Mouse (Mus musculus) lung, adult 2 months (tissue): Measurements from ENCODE around the gene Pogk. TPM values are rescaled to one million over a fixed set of nuclear protein-coding genes. Genes with fewer than 3 reads are reported as not detected.

ENCODE experiments used
- DNase-seq: peaks from one replicate; pipeline ENCODE4 v3.0.0; 2022
- H3K4me1 ChIP-seq: fragments of 200-500 bp; 2 replicates; pipeline ENCODE4 v1.6.1; 2011; ENCODE audit warnings: low read length; ENCODE audit not compliant: control insufficient read depth, insufficient read depth
- H3K4me3 ChIP-seq: fragments of 200-500 bp; replicated peaks from 2 replicates; pipeline ENCODE3; 2011; ENCODE audit warnings: low read depth, mild to moderate bottlenecking, control low read depth, low read length; ENCODE audit errors: extremely low read depth
- CTCF ChIP-seq: fragments of 200-500 bp; IDR thresholded peaks from 2 replicates; pipeline ENCODE4 v1.5.1; 2011; ENCODE audit warnings: mild to moderate bottlenecking, low read length, control low read depth; ENCODE audit not compliant: insufficient read depth
- POLR2A ChIP-seq: fragments of 200-500 bp; IDR thresholded peaks from 2 replicates; pipeline ENCODE4 v1.6.1; 2011; ENCODE audit warnings: low read depth, mild to moderate bottlenecking, control low read depth, low read length, borderline replicate concordance; ENCODE audit errors: extremely low read depth
- WGBS: fragments of 180-500 bp; shearing (Covaris S2); methylation state at CpG from one replicate; pipeline ENCODE4 v1.1.7; 2018; 5-methylcytosine and 5-hydroxymethylcytosine counted together
- polyA plus RNA-seq: library from polyadenylated mRNA; depleted of rRNA; stranded (reverse); fragments of >200 nt; gene quantifications from 2 replicates; pipeline ENCODE4 v1.2.3, GENCODE M21; 2012

Gene Pogk
- polyA plus RNA-seq, 1 experiment = 6.3 TPM

DNA sequence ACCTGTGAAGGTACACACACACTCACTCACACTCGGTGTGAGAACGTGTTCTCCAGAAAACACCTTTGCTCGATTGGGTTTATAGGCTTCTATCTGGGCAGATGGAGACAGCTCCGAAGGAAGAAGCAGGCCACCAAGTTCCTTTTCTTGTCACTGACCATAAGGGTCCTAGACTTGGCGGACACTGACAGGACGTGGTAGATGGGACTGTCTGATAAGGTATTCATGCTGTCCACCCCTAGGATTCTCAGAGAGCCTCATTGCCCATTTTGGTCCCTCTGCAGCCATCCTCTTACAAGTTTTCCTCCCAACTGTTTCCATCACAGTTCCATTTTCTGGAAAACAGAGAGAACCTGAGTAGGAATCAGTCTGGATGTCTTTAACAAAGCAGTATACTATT, 13.3 kb downstream of the Pogk start:
- no peak for TF ChIP-seq CTCF
- Histone ChIP-seq H3K4me3 (no peak overlapping the region), H3K4me1 (no peaks in the 10 kb centered on the region)
- no peak for DNase-seq
- 86% methylated on average over 6 of the region's 6 CpGs for WGBS

DNA sequence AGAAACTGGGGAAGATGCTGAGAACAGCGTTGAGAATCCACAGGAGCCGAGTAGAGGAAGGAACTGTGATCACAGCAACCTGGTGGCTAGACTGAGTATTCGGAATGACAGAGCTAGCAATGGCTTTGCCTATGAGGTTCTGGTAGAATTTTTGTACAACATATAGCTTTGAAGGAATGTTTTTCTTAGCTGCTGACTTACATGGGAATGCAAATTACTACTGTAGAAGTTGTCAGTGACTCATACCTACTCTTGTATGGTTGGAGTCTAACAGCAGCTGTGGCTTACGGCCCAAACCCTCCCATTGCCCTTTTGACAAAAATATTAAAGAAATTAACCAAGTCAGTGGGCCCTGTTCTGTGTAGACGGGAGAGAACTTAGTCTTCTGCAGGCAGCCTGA, 14.0 kb downstream of the Pogk start:
- Histone ChIP-seq H3K4me3 (no peak overlapping the region), H3K4me1 (no peaks in the 10 kb centered on the region)
- TF ChIP-seq CTCF (no peak), POLR2A (no peak)
- 90% methylated on average over 5 of the region's 5 CpGs for WGBS
- DNase-seq = no peak

DNA sequence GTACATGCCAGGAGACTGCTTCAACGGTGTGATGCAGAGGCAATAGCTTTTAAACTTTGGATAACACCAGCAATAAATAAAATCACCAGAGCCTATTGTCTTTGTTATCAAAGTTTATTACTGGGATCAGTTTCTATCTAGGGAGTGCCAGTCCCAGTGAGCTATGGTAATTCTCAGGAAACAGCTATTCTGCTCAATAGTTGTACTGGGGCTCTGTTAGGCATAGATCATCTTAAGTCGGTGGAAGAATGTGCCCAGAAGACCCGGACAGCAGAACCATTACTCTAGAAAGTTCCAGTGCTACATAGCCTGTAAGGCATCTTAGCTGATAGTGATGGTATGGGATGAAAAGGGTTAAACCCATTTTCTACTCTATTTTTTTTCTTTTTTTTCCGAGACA, 14.9 kb downstream of the Pogk start:
- no peak for TF ChIP-seq CTCF
- no peak for TF ChIP-seq POLR2A
- H3K4me3 ChIP-seq = no peak overlapping the region
- WGBS = 47% methylated on average over 4 of the region's 4 CpGs
- no peak for DNase-seq
- no peaks in the 10 kb centered on the region for H3K4me1 ChIP-seq

- no peak for TF ChIP-seq CTCF
- no peak for TF ChIP-seq POLR2A
- no peak overlapping the region for H3K4me3 ChIP-seq
- no peak for DNase-seq
- WGBS = 90% methylated on average over 6 of the region's 6 CpGs
- no peaks in the 10 kb centered on the region for H3K4me1 ChIP-seq
Measured at GRCm38 (mm10) chr1:166391671-166392070, 18.0 kb downstream of the Pogk start.

GRCm38 (mm10) chr1:166389406-166390125, 20.1 kb downstream of the Pogk start:
- no peak for DNase-seq
- Histone ChIP-seq H3K4me3 (no peak overlapping the region), H3K4me1 (no peaks in the 10 kb centered on the region)
- TF ChIP-seq POLR2A (no peak), CTCF (no peak)
- 92% methylated on average over 16 of the region's 16 CpGs for WGBS

GRCm38 (mm10) chr1:166388511-166388910, 21.2 kb downstream of the Pogk start:
- Histone ChIP-seq H3K4me3 (no peak overlapping the region), H3K4me1 (no peaks in the 10 kb centered on the region)
- DNase-seq = no peak
- WGBS = 84% methylated on average over 11 of the region's 11 CpGs
- TF ChIP-seq CTCF = no peak
- TF ChIP-seq POLR2A = no peak

DNA sequence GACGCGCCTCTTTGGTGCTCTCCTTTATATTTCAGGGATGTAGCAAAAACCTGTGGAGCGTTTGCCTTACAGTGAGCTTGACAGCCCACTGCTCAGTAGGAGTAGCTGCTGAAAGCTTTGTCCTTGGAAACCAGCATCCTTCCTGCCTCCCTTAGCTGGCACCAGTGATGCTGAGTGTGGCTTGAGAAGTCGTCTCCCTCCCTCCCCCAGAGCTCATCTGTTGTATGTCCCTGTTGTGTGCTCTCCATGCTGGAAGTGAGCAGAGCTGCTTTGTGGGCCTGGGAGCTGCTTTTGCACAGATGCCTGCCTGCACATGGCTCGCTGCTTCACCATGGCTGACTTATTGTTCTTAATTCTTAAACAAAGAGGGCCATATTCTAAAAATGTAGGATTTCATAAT, 24.2 kb downstream of the Pogk start:
- Histone ChIP-seq H3K4me1 (peaks cover 2% of the 10 kb centered on the region; the same call in 1 of the 2 replicates), H3K4me3 (no peak overlapping the region)
- TF ChIP-seq POLR2A (no peak), CTCF (no peak)
- DNase-seq = no peak
- WGBS = 87% methylated on average over 5 of the region's 5 CpGs

DNA sequence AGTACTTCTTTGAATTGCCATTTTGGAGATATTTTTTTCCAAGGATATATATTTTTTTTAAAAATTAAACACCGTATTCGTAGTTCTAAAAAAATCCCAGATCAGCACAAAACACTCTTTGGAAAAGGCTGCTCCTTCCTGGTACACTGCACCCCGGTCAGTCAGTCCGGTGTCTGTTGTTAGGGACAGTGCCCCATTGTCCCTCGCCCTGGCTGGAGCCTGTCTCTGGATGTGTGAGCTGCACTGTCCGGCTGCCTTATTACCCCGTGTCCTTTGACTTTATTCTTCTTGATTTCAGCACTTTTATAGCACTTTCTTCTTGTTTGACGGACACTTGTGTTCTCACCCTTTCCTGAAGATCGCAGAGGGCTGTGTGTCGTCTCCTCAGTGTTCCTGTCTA, 25.0 kb downstream of the Pogk start:
- TF ChIP-seq POLR2A (no peak), CTCF (no peak)
- WGBS = 95% methylated on average over 10 of the region's 10 CpGs
- peaks cover 2% of the 10 kb centered on the region; the same call in 1 of the 2 replicates for H3K4me1 ChIP-seq
- DNase-seq = no peak
- H3K4me3 ChIP-seq = no peak overlapping the region

- no peak for DNase-seq
- 82% methylated on average over 4 of the region's 4 CpGs for WGBS
- peaks cover 2% of the 10 kb centered on the region; the same call in 1 of the 2 replicates for H3K4me1 ChIP-seq
- no peak overlapping the region for H3K4me3 ChIP-seq
- TF ChIP-seq POLR2A (no peak), CTCF (no peak)
Measured at GRCm38 (mm10) chr1:166382626-166383025, 27.0 kb downstream of the Pogk start.

DNA sequence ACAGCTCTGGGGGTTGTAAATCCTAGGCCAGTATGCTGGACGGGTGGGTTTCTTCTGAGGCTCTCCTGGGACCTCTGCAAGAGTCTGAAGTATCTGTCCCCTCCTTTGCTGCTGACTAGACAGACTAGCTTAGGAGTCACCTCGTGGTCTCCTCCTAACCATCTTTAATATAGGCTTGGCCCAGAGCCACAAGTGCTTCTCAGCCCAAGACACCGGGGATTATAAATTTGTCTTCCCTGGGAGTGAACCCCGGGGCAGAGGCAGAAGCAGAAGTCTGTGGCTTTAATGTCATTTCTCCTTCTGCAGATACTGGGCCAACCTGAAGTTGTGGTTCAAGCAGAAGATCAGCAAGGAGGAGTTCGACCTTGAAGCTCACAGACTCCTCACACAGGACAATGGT, 27.8 kb downstream of the Pogk start:
- Histone ChIP-seq H3K4me3 (no peak overlapping the region), H3K4me1 (peaks cover 2% of the 10 kb centered on the region; the same call in 1 of the 2 replicates)
- DNase-seq = no peak
- TF ChIP-seq CTCF (no peak), POLR2A (no peak)
- WGBS = 63% methylated on average over 5 of the region's 5 CpGs

GRCm38 (mm10) chr1:166381336-166381735, 28.3 kb downstream of the Pogk start:
- Histone ChIP-seq H3K4me1 (peaks cover 2% of the 10 kb centered on the region; the same call in 1 of the 2 replicates), H3K4me3 (no peak overlapping the region)
- 71% methylated on average over 10 of the region's 10 CpGs for WGBS
- DNase-seq = no peak
- TF ChIP-seq POLR2A (no peak), CTCF (no peak)
